Mouse (Mus musculus): ENCODE measurements around the gene Arx. TPM values are rescaled to one million over a fixed set of nuclear protein-coding genes. Genes with fewer than 3 reads are reported as not detected.

Gene Arx
- polyA plus RNA-seq (2012; rRNA removed; ENCODE audit: low replicate concordance), result 0.05 TPM in 1 of 2 replicates, not detected in the other

DNA sequence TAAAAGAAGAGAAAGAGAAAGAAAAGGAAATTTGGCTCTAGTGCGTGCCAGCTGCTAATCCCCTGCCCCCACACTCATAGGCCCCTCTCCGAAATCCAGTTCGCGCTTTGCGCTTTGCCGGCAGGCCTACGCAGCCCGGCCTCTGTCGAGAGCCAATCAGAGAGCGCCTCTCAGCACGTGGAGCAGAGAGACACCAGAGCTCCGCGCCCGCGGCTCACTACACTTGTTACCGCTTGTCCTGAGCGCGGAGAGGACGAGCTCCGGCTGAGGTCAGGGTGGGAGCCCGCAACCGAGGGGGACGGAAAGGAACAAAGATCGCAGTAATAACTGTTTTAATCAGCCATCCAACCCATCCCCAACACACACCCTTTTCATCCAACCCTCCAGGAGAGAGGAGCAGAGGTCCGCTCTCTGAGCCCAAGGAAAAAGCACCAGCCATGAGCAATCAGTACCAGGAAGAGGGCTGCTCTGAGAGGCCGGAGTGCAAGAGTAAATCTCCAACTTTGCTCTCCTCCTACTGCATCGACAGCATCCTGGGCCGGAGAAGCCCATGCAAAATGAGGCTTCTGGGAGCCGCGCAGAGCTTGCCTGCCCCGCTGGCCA is at the start of gene Arx:
TSS of gene Arx (plus strand) at position 155 of the 603 bp plus-strand sequence.

All from subcutaneous adipose tissue, adult 2 months (tissue).